Mouse (Mus musculus): ENCODE measurements around the gene Tmem63c.

GRCm38 (mm10) chr12:87017041-87017440, 4.1 kb upstream of the Tmem63c start:
- TF ChIP-seq CTCF (IDR thresholded peaks at IDR 0.05; ENCODE audit: extremely low read depth, insufficient read length, insufficient replicate concordance, low read depth, low read length) (peak; percentile 54; the same call in 1 of the 2 replicates), POLR2A (IDR thresholded peaks at IDR 0.05; ENCODE audit: low read depth, low read length) (no peak)
